Mouse (Mus musculus) heart, postnatal 14 days (tissue): ENCODE measurements around the gene Tyk2. TPM values are rescaled to one million over a fixed set of nuclear protein-coding genes. Genes with fewer than 3 reads are reported as not detected.

Source experiments
- DNase-seq, 2 experiments: peaks; one replicate each; pipeline ENCODE4 v3.0.0; 2021 to 2022
- intact Hi-C: fragments of 180-260 bp; cut with DNase I; formaldehyde crosslinking; loops from one replicate; pipeline ENCODE4 v1.15.1; 2025
- total RNA-seq, 2 experiments: library from RNA; stranded (reverse); gene quantifications; 2 replicates each; pipeline ENCODE4 v1.2.3; 2021

Gene Tyk2
- total RNA-seq, 2 experiments from 2014 or later, result 9.2 TPM

DNA sequence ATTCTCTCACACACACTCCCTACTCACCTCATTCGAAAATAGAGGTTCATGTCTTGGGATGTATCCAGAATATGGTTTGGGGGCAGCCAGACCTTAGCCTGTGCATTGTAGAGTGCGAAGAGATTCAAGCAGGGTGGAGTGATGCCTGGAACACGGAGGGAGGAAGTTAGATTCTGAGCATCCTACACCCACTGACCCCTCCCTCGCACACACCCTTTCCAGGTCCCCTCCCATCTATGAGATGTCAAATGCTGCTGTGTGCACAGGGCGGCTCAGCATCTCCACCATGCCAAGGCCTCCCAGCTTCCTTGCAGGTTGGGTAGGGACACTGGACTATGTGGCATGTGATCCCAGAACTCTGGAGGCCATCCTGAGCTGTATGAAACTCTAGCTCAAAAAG lies 6.2 kb downstream of the Tyk2 start:
- DNase-seq, result no peak
- intact Hi-C loops, result no loop called here

GRCm38 (mm10) chr9:21121483-21121882 lies 9.6 kb downstream of the Tyk2 start:
- DNase-seq, result no peak
- intact Hi-C loops, result no loop called here

DNA sequence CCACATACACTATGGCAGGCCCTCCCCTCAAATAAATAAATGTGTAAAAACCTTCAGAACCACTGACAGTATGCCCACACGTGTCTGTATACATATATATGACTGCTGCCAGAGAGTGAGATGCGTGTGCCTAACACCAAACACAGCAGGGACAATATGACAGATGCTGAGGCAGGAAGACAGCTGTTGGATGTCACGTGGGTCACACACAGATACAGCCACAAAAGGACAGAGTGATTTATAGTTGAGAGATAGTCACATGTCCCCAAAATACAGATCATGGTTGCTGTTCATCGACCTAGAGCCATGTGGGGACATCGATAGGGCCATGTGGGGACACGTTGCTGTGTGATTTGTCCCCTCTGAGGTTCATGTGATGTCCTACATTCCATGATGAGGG lies 14.0 kb downstream of the Tyk2 start:
- intact Hi-C loops, result no loop called here
- DNase-seq, result no peak

DNA sequence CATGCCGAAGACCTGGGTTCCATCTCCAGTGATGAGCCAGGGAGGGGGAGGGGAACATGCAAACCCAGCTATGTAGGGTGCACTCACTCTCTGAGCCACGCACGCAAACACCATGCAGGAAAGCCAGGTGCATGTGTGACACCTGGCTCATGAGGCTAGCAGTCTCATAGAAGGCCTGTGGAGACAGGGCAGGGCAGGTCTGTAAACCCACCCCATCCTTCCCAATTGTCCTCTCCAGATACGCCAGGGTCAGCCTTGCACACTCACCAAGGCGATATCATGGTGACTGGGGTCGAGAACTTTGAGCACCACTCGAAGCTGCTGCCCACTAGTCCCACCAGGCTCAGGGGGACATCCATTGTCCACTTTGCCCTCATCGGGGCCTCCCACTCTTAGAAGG lies 15.9 kb downstream of the Tyk2 start:
- intact Hi-C loops, result no loop called here

GRCm38 (mm10) chr9:21114190-21114589 lies 16.9 kb downstream of the Tyk2 start:
- intact Hi-C loops, result no loop called here
- DNase-seq, result no peak

More for the DNA sequence above, 15.9 kb downstream of the Tyk2 start:
- no peak for DNase-seq

DNA sequence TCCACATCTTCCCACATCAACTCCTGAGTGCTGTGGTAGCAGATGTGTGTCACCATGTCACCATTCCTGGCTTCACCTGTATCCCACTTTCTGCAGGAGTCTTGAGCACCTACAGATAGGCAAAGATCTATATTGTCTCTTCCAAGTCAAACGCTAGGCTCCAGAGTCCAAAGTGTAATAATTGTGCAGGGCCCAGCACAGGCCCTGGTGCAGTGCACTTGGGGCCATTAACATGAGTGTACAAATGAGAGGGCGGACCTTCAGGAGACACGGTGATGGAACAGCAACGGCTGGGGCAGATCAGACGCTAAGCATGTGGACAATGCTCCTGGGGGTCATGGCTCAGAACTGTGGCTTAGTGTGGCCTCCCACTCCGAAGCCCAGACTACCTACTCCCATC lies 17.3 kb downstream of the Tyk2 start:
- DNase-seq, result no peak
- intact Hi-C loops, result no loop called here

GRCm38 (mm10) chr9:21107607-21108237 lies 23.3 kb downstream of the Tyk2 start:
- intact Hi-C loops, result no loop called here
- DNase-seq, result no peak

- no peak for DNase-seq
- intact Hi-C loops, result no loop called here
These were observed 25.1 kb downstream of the Tyk2 start for GRCm38 (mm10) chr9:21105760-21106564.

GRCm38 (mm10) chr9:21104814-21105213 lies 26.2 kb downstream of the Tyk2 start:
- no peak for DNase-seq
- intact Hi-C loops, result no loop called here

DNA sequence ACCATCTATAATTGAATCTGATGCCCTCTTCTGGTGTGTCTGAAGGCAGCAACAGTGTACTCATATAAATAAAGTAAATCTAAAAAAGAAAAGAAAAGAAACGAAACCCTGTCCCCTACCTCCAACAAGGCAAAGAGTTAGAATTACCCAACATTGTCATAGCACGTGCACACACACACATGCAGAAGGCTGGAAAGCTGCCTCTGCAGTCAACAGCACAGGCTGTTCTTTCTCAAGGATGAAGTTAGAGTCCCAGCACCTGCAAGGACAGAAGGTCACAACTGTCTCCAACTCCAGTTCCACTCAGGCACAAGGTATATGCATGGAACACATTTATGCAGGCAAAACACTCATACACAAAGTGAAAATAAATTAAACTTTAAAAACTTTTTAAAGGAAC lies 29.0 kb downstream of the Tyk2 start:
- DNase-seq, result no peak
- intact Hi-C loops, result no loop called here

DNA sequence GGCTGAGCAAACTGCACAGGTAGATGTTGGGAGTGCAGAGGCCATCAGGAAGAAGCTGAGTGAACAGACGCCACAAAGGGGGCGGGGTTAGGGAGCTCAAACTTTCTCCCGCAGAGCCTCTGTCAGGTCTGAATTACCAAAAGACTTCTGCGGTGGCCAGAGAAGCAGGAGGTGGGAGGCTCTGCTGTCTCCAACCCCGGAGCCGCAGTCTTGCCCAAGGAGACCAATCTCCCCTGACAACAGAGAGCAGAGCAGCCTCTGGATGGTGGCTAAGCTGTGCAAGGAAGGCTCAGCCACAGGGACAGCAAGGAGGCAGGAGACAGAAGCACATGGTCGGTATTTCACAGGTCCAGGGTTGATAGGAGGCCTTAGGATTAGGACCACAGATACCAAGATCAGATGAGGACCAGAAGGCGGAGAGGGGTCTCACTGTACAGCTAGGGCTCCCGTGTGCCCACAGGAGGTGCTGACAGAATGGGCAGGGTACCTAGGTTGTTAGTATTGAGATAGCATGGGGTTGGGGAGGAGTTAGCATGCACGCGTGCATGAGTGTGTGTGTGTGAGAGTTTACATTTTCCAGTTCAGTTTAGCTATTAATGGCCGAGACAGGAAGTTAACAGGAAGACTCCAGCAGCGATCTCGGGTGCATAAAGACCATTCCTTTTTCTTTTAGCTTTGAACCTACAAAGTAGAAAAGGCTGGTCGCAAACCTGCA lies 30.4 kb downstream of the Tyk2 start:
- DNase-seq, result no peak
- intact Hi-C loops, result no loop called here

- intact Hi-C loops, result no loop called here
- no peak for DNase-seq
These were observed 33.2 kb downstream of the Tyk2 start for GRCm38 (mm10) chr9:21097793-21098192.

DNA sequence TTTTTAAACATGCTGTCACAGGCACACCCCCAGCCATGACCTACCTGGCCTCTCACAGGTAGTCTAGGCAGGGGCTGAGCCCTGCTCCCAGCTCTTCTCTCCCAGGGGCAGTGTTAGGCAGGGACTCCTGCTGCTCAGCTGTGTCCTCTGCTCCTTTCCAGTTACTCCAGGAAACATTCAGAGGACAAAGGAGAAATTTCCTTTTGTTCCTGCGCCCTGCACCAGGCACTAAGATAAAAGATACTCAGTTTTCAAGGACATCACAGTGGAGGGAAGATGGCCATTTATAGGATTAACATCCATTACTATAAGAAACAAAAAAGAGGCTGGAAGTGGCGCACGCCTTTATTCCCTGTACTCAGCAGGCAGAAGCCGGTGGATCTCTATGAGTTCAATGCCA lies 35.1 kb downstream of the Tyk2 start:
- no peak for DNase-seq
- intact Hi-C loops, result no loop called here

GRCm38 (mm10) chr9:21093423-21093822 lies 37.6 kb downstream of the Tyk2 start:
- no peak for DNase-seq
- intact Hi-C loops, result loop anchor here (5.0 kb wide), 2 partner anchors 39 to 61 kb away; partner anchors contain the start of genes Icam5 and Tyk2

DNA sequence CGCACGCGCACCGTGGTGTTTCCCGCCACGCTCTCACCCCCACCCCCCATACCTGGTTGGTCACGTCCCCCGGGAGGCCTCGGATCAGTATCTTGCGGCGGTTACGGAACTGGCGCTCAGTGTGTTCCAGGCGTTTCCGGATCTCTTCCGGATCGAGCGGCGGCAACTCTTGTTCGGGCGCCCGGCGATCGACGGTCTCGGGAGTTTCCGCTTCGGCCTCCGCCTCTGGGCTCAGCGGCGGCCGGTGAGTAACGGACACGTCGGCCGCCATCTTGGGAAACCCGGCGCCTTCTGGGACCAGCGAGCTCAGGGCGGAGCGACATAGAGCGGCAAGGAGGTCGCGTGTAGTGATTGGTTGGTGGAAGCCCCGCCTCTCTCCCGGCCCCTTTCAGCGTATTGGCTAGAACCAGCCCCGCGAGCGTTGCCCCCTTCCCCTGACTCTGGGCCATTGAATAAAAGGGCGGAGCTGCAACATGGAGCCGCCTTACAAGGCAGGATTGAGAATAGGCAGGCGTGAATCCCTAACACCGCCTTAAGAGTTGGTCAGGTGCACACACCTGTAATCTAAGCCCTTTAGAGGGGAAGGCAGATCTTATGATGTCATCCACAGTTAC lies 39.2 kb downstream of the Tyk2 start, which contains the start of the genes Gm38431 and Raver1:
Gene Gm38431 (minus strand): TSS at position 291 of the 614 bp plus-strand sequence.
Gene Raver1 (minus strand): TSS at position 302 of the 614 bp plus-strand sequence.
- intact Hi-C loops, result loop anchor here (5.0 kb wide), 2 partner anchors 40 to 60 kb away; partner anchors contain the start of genes Icam5 and Tyk2
- peak; percentile 95 to 96 for DNase-seq

GRCm38 (mm10) chr9:21090972-21091706 lies 39.9 kb downstream of the Tyk2 start:
- intact Hi-C loops, result loop anchor here (5.0 kb wide), 2 partner anchors 41 to 59 kb away; partner anchors contain the start of genes Icam5 and Tyk2
- DNase-seq, result no peak

DNA sequence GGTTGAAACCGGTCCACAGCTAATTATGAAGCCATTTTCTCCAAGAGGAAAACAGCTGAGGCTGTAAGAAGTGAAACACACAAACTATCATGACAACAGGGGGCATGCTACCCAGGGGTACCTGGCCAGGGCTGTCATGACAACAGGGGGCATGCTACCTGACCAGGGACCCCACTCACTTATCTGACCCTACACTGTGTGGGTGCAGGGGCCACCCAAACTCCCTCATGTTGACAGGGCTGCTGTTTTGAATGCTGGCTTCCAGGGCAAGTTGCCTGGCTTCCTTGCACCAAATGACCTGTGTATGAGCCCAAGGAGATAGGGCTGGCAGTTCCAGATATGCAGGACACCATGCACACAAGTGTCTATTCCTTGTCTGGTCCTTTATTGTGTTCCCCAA lies 40.5 kb downstream of the Tyk2 start:
- intact Hi-C loops, result loop anchor here (5.0 kb wide), 2 partner anchors 42 to 58 kb away; partner anchors contain the start of genes Icam5 and Tyk2
- DNase-seq, result no peak

GRCm38 (mm10) chr9:21083324-21083723 lies 47.7 kb downstream of the Tyk2 start:
- no peak for DNase-seq
- intact Hi-C loops, result no loop called here

DNA sequence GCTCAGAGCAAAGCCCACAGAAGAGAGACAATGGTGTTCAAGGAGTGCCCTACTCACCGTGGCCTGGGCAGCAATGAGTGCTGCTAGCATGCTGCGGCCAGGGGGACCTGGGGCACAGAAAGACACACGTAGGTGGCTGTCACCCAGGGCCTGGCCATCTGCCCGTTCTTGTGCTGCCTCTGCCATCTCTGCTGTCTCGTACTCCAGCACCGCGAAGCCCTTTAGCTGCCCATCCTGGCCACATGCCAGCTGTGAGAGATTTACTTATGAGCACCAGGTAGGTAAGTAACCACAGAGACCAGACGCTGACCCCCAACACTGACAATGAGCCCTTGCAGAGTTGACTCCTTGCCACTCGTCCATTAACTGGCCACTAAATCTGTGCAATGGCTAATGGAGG lies 49.9 kb downstream of the Tyk2 start:
- intact Hi-C loops, result no loop called here
- DNase-seq, result no peak

- DNase-seq, result no peak
- intact Hi-C loops, result no loop called here
These were observed 55.4 kb downstream of the Tyk2 start for GRCm38 (mm10) chr9:21075625-21076024.
